Mouse (Mus musculus) liver, embryonic 14.5 days (tissue): ENCODE results near the gene Ccdc120. TPM values are rescaled to one million over a fixed set of nuclear protein-coding genes. Genes with fewer than 3 reads are reported as not detected.
"Not testable (repeated sequence)": the region's sequence is repeated elsewhere in the genome, so short reads cannot be mapped to it uniquely, and the experiment has no call there.

Source experiments
- ATAC-seq: fragments of 200-750 bp; cut with Nextera tagmentation; 2 replicates; pipeline ENCODE4 v1.8.0; 2017; ENCODE audit warnings: moderate number of reproducible peaks, mild to moderate bottlenecking, moderate library complexity; ENCODE audit not compliant: insufficient read depth
- DNase-seq, 3 experiments: peaks; one replicate each; pipeline ENCODE4 v3.0.0-alpha.2; 2012 to 2013; ENCODE audit warnings: low read depth in 3 of 3, low spot score in 3 of 3
- H3K27ac ChIP-seq: fragments of 300-500 bp; sonication (generic); 2 replicates; pipeline ENCODE4 v1.5.1; 2014; ENCODE audit warnings: moderate library complexity, mild to moderate bottlenecking, control low read depth, inconsistent platforms
- H3K27me3 ChIP-seq: fragments of 300-500 bp; sonication (generic); 2 replicates; pipeline ENCODE4 v1.6.1; 2014; ENCODE audit warnings: mild to moderate bottlenecking, low read length, moderate library complexity; ENCODE audit not compliant: control insufficient read depth, insufficient read depth
- H3K36me3 ChIP-seq: fragments of 300-500 bp; sonication (generic); replicated peaks from 2 replicates; pipeline ENCODE4 v1.6.1; 2014; ENCODE audit warnings: low read depth; ENCODE audit not compliant: control insufficient read depth, insufficient read depth
- H3K4me1 ChIP-seq, 2 experiments: fragments of 200-500 bp in 1 of 2; fragments of 300-500 bp in 1 of 2; sonication (generic) in 1 of 2; replicated peaks; 2 replicates each; pipeline ENCODE4 v1.6.1; 2012 to 2014; ENCODE audit warnings: antibody characterized with exemption in 1 of 2, inconsistent platforms in 1 of 2, low read length in 1 of 2; ENCODE audit not compliant: control insufficient read depth in 2 of 2, insufficient read depth in 2 of 2
- H3K4me2 ChIP-seq: fragments of 300-500 bp; sonication (generic); 2 replicates; pipeline ENCODE4 v1.6.1; 2014; ENCODE audit warnings: low read depth, mild to moderate bottlenecking, control low read depth, moderate library complexity
- H3K4me3 ChIP-seq, 2 experiments: fragments of 200-500 bp in 1 of 2; fragments of 300-500 bp in 1 of 2; sonication (generic) in 1 of 2; 2 replicates each; pipeline ENCODE4 v1.5.1; 2012 to 2014; ENCODE audit warnings: low read depth in 2 of 2, low read length in 2 of 2, mild to moderate bottlenecking in 2 of 2, control low read depth in 1 of 2, inconsistent platforms in 1 of 2, moderate library complexity in 1 of 2; ENCODE audit not compliant: insufficient read depth in 1 of 2
- H3K9ac ChIP-seq: fragments of 300-500 bp; sonication (generic); replicated peaks from 2 replicates; pipeline ENCODE4 v1.6.1; 2014; ENCODE audit warnings: mild to moderate bottlenecking, control low read depth, moderate library complexity
- H3K9me3 ChIP-seq: fragments of 300-500 bp; sonication (generic); 2 replicates; pipeline ENCODE4 v1.6.1; 2016; ENCODE audit warnings: low read length, mixed read lengths; ENCODE audit not compliant: control insufficient read depth
- CTCF ChIP-seq: IDR thresholded peaks from 2 replicates; pipeline ENCODE4 v1.5.1; 2016; ENCODE audit warnings: antibody characterized with exemption, low read depth, control low read depth
- EP300 ChIP-seq: IDR thresholded peaks from 2 replicates; pipeline ENCODE4 v1.6.1; 2016; ENCODE audit warnings: antibody characterized with exemption, low read depth
- WGBS: fragments of 180-500 bp; shearing (Covaris S2); extraction: QIAGEN DNeasy Blood & Tissue Kit; methylation state at CpG from one replicate; pipeline ENCODE4 v1.1.7; 2014; ENCODE audit not compliant: insufficient replicate concordance; 5-methylcytosine and 5-hydroxymethylcytosine counted together
- polyA plus RNA-seq, 2 experiments: library from polyadenylated mRNA; depleted of rRNA in 1 of 2; stranded (reverse) in 1 of 2; unstranded in 1 of 2; fragments of >200 nt; fragmentation: Nextera tagmentation in 1 of 2; extraction: Ambion mirVana in 1 of 2; gene quantifications; 2 replicates each; pipeline versions ENCODE4 v1.2.1 to v1.2.3; 2012 to 2014

Ccdc120 gene
- polyA plus RNA-seq, 2 experiments: 1.4 to 1.5 TPM

GRCm38 (mm10) chrX:7722282-7722611 is 28.5 kb downstream of the Ccdc120 start:
- TF ChIP-seq CTCF (no peak), EP300 (no peak)
- Histone ChIP-seq H3K4me2 (peak overlapping the region; percentile 73), H3K27me3 (no peaks in the 10 kb centered on the region), H3K36me3 (no peaks in the 10 kb centered on the region), H3K9ac (peak overlapping the region; percentile 76), H3K27ac (peak overlapping the region; percentile 74), H3K9me3 (no peaks in the 10 kb centered on the region), H3K4me3 (peak overlapping the region; percentile 65 to 98), H3K4me1 (peaks cover 0 to 6% of the 10 kb centered on the region in 2 experiments; a peak in 1 of 4 replicates)
- DNase-seq (no peak), ATAC-seq (peak; percentile 33; the same call in 1 of the 2 replicates)
- WGBS: 10% methylated on average over 11 of the region's 11 CpGs

GRCm38 (mm10) chrX:7721514-7722281 is 29.0 kb downstream of the Ccdc120 start, which contains the start of gene Gm45208:
Gene Gm45208 (plus strand): TSS chrX:7722245.
- peak within 1 kb of the TSS; percentile 74 for H3K27ac ChIP-seq
- TF ChIP-seq CTCF (no peak), EP300 (no peak)
- peak within 1 kb of the TSS; percentile 76 for H3K9ac ChIP-seq
- H3K36me3 ChIP-seq: no peaks in the 10 kb centered on the region
- peak within 1 kb of the TSS; percentile 65 to 98 for H3K4me3 ChIP-seq
- H3K4me2 ChIP-seq: peak within 1 kb of the TSS; percentile 73
- WGBS: 12% methylated on average over 22 of the region's 22 CpGs
- no peaks in the 10 kb centered on the region for H3K9me3 ChIP-seq
- no peaks in the 10 kb centered on the region for H3K27me3 ChIP-seq
- DNase-seq: peak; percentile 64 to 72 (median 65)
- peaks cover 0 to 6% of the 10 kb centered on the region in 2 experiments; a peak in 1 of 4 replicates for H3K4me1 ChIP-seq
- ATAC-seq: peak; percentile 91

- not testable (repeated sequence) for H3K36me3 ChIP-seq, H3K4me1 ChIP-seq, H3K4me2 ChIP-seq, H3K27me3 ChIP-seq, H3K4me3 ChIP-seq, H3K9me3 ChIP-seq, H3K9ac ChIP-seq, H3K27ac ChIP-seq, DNase-seq, ATAC-seq
- WGBS: 5% methylated on average over 1 of the region's 1 CpGs
Observed at GRCm38 (mm10) chrX:7716058-7716457, 34.6 kb downstream of the Ccdc120 start.

DNA sequence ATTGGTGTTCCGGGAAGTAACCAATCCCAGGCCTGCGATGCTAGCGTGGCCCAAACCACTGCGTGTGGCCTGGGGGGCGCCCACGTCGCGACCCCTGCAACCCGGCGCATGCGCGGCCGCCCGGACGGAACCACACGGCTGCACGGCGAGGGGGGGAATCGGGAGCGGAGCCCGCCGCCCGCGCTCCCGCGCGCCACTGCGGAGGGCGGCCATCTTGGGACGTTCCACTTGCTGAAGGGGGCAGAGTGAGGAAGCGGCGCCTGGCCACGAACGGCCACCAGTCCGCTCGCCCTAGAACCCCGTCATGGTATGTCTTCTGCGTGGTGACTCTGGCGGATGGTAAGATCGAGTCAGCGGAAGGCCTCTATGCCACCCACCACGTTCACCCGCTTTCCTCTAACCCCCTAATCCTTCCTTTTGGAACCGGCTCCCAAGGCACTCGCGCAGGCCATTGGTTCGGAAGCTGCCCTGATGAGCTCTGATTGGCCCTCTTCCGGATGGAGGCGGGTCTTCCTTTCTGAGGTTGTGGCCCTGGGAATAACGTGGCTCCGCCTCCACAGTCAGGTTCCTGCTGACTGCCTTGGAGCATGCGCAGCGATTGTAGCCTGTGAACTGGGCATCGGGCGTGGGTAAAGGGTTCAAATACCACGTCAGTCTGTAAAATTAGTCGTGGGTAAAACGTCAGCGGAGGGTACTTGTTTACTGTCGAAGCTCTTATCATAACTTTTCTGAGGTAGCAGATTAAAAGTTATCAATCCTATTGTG is 36.4 kb downstream of the Ccdc120 start, which contains the start of gene Wdr45:
TSS of gene Wdr45 (plus strand) at position 199 of the 765 bp plus-strand sequence.
- H3K9ac ChIP-seq: peak within 1 kb of the TSS; percentile 55
- peak within 1 kb of the TSS; percentile 54 to 64 for H3K4me3 ChIP-seq
- not testable (repeated sequence) for H3K27me3 ChIP-seq, H3K9me3 ChIP-seq, H3K27ac ChIP-seq, H3K36me3 ChIP-seq, H3K4me1 ChIP-seq
- ATAC-seq (peak; percentile 95), DNase-seq (peak; percentile 91 to 92 (median 91))
- 5% methylated on average over 35 of the region's 60 CpGs for WGBS
- peak within 1 kb of the TSS; percentile 68 for H3K4me2 ChIP-seq

GRCm38 (mm10) chrX:7713764-7714134 is 37.0 kb downstream of the Ccdc120 start:
- not testable (repeated sequence) for H3K27me3 ChIP-seq, H3K27ac ChIP-seq, H3K9me3 ChIP-seq, H3K4me1 ChIP-seq, DNase-seq, H3K36me3 ChIP-seq
- peak overlapping the region; percentile 55 for H3K9ac ChIP-seq
- whole genome bisulfite sequencing: 10% methylated on average over 5 of the region's 12 CpGs
- peak overlapping the region; percentile 54 to 64 for H3K4me3 ChIP-seq
- peak; percentile 16 for ATAC-seq
- H3K4me2 ChIP-seq: peak overlapping the region; percentile 68
